Mouse (Mus musculus): ENCODE results near the gene Dnmt3b. TPM values are rescaled to one million over a fixed set of nuclear protein-coding genes. Genes with fewer than 3 reads are reported as not detected.
"Not testable (repeated sequence)": the region's sequence is repeated elsewhere in the genome, so short reads cannot be mapped to it uniquely, and the experiment has no call there.

The Dnmt3b gene
- polyA plus RNA-seq, 1 experiment, result 1.3 TPM

- no peaks in the 10 kb centered on the region for H3K27me3 ChIP-seq (replicated peaks; ENCODE audit: control insufficient read depth, insufficient read depth, low read length)
- no peaks in the 10 kb centered on the region for H3K36me3 ChIP-seq (ENCODE audit: control insufficient read depth, insufficient read depth, low read length)
- H3K27ac ChIP-seq (ENCODE audit: insufficient read depth, low read depth, low read length), result no peak overlapping the region
- no peaks in the 10 kb centered on the region for H3K4me1 ChIP-seq (ENCODE audit: control insufficient read depth, insufficient read depth, low read length)
- H3K4me3 ChIP-seq (ENCODE audit: insufficient read depth, low read depth, low read length), result no peak overlapping the region
- WGBS, result 98% methylated on average over 1 of the region's 1 CpGs
- TF ChIP-seq CTCF (conservative IDR thresholded peaks at IDR 0.05; ENCODE audit: insufficient read depth, insufficient read length, low read depth, low read length), result no peak
- TF ChIP-seq POLR2A (IDR thresholded peaks at IDR 0.05; ENCODE audit: low read depth, low read length), result no peak
- no peak for DNase-seq
Measured at GRCm38 (mm10) chr2:153679959-153680358, 30.7 kb downstream of the Dnmt3b start.

- DNase-seq; H3K4me3 ChIP-seq (ENCODE audit: insufficient read depth, low read depth, low read length); H3K4me1 ChIP-seq (ENCODE audit: control insufficient read depth, insufficient read depth, low read length); H3K36me3 ChIP-seq (ENCODE audit: control insufficient read depth, insufficient read depth, low read length); H3K27ac ChIP-seq (ENCODE audit: insufficient read depth, low read depth, low read length); H3K27me3 ChIP-seq (replicated peaks; ENCODE audit: control insufficient read depth, insufficient read depth, low read length): not testable (repeated sequence)
- 36% methylated on average over 7 of the region's 7 CpGs for WGBS
Measured at GRCm38 (mm10) chr2:153693413-153693812, 44.2 kb downstream of the Dnmt3b start.

GRCm38 (mm10) chr2:153694462-153695085, 45.3 kb downstream of the Dnmt3b start:
- WGBS, result 67% methylated on average over 19 of the region's 19 CpGs
- H3K4me1 ChIP-seq (ENCODE audit: control insufficient read depth, insufficient read depth, low read length), result peaks cover 3% of the 10 kb centered on the region; the same call in 1 of the 2 replicates

GRCm38 (mm10) chr2:153696352-153696751, 47.1 kb downstream of the Dnmt3b start, which contains the start of gene Dnmt3c:
Dnmt3c (plus strand) TSS chr2:153696652.
- no peak within 1 kb of the TSS for H3K4me3 ChIP-seq (ENCODE audit: insufficient read depth, low read depth, low read length)
- peaks cover 3% of the 10 kb centered on the region; the same call in 1 of the 2 replicates for H3K4me1 ChIP-seq (ENCODE audit: control insufficient read depth, insufficient read depth, low read length)
- no peak within 1 kb of the TSS for H3K27ac ChIP-seq (ENCODE audit: insufficient read depth, low read depth, low read length)
- H3K27me3 ChIP-seq (replicated peaks; ENCODE audit: control insufficient read depth, insufficient read depth, low read length), result no peaks in the 10 kb centered on the region
- DNase-seq, result no peak
- H3K36me3 ChIP-seq (ENCODE audit: control insufficient read depth, insufficient read depth, low read length), result no peaks in the 10 kb centered on the region
- TF ChIP-seq CTCF (conservative IDR thresholded peaks at IDR 0.05; ENCODE audit: insufficient read depth, insufficient read length, low read depth, low read length), result no peak
- no peak for TF ChIP-seq POLR2A (IDR thresholded peaks at IDR 0.05; ENCODE audit: low read depth, low read length)

More at GRCm38 (mm10) chr2:153694462-153695085, 45.3 kb downstream of the Dnmt3b start:
- no peak overlapping the region for H3K4me3 ChIP-seq (ENCODE audit: insufficient read depth, low read depth, low read length)
- no peaks in the 10 kb centered on the region for H3K36me3 ChIP-seq (ENCODE audit: control insufficient read depth, insufficient read depth, low read length)
- no peaks in the 10 kb centered on the region for H3K27me3 ChIP-seq (replicated peaks; ENCODE audit: control insufficient read depth, insufficient read depth, low read length)
- peak; percentile 65 for TF ChIP-seq CTCF (conservative IDR thresholded peaks at IDR 0.05; ENCODE audit: insufficient read depth, insufficient read length, low read depth, low read length)
- no peak for TF ChIP-seq POLR2A (IDR thresholded peaks at IDR 0.05; ENCODE audit: low read depth, low read length)
- peak; percentile 24 for DNase-seq
- no peak overlapping the region for H3K27ac ChIP-seq (ENCODE audit: insufficient read depth, low read depth, low read length)

GRCm38 (mm10) chr2:153703389-153703788, 54.1 kb downstream of the Dnmt3b start:
- Histone ChIP-seq H3K27ac (ENCODE audit: insufficient read depth, low read depth, low read length) (no peak overlapping the region), H3K36me3 (ENCODE audit: control insufficient read depth, insufficient read depth, low read length) (no peaks in the 10 kb centered on the region), H3K27me3 (replicated peaks; ENCODE audit: control insufficient read depth, insufficient read depth, low read length) (no peaks in the 10 kb centered on the region), H3K4me3 (ENCODE audit: insufficient read depth, low read depth, low read length) (no peak overlapping the region), H3K4me1 (ENCODE audit: control insufficient read depth, insufficient read depth, low read length) (no peaks in the 10 kb centered on the region)
- TF ChIP-seq CTCF (conservative IDR thresholded peaks at IDR 0.05; ENCODE audit: insufficient read depth, insufficient read length, low read depth, low read length), result no peak
- TF ChIP-seq POLR2A (IDR thresholded peaks at IDR 0.05; ENCODE audit: low read depth, low read length), result no peak
- DNase-seq, result no peak
- 60% methylated on average over 6 of the region's 6 CpGs for WGBS

GRCm38 (mm10) chr2:153710701-153711330, 61.6 kb downstream of the Dnmt3b start:
- H3K4me1 ChIP-seq (ENCODE audit: control insufficient read depth, insufficient read depth, low read length), result no peaks in the 10 kb centered on the region
- no peak for TF ChIP-seq POLR2A (IDR thresholded peaks at IDR 0.05; ENCODE audit: low read depth, low read length)
- TF ChIP-seq CTCF (conservative IDR thresholded peaks at IDR 0.05; ENCODE audit: insufficient read depth, insufficient read length, low read depth, low read length), result peak; percentile 63
- H3K36me3 ChIP-seq (ENCODE audit: control insufficient read depth, insufficient read depth, low read length), result no peaks in the 10 kb centered on the region
- 42% methylated on average over 8 of the region's 8 CpGs for WGBS
- no peak overlapping the region for H3K27ac ChIP-seq (ENCODE audit: insufficient read depth, low read depth, low read length)
- DNase-seq, result peak; percentile 23
- no peaks in the 10 kb centered on the region for H3K27me3 ChIP-seq (replicated peaks; ENCODE audit: control insufficient read depth, insufficient read depth, low read length)
- no peak overlapping the region for H3K4me3 ChIP-seq (ENCODE audit: insufficient read depth, low read depth, low read length)

- no peak for DNase-seq
- Histone ChIP-seq H3K27me3 (replicated peaks; ENCODE audit: control insufficient read depth, insufficient read depth, low read length) (no peaks in the 10 kb centered on the region), H3K4me3 (ENCODE audit: insufficient read depth, low read depth, low read length) (no peak overlapping the region), H3K27ac (ENCODE audit: insufficient read depth, low read depth, low read length) (no peak overlapping the region), H3K36me3 (ENCODE audit: control insufficient read depth, insufficient read depth, low read length) (no peaks in the 10 kb centered on the region), H3K4me1 (ENCODE audit: control insufficient read depth, insufficient read depth, low read length) (no peaks in the 10 kb centered on the region)
- 75% methylated on average over 3 of the region's 3 CpGs for WGBS
- no peak for TF ChIP-seq POLR2A (IDR thresholded peaks at IDR 0.05; ENCODE audit: low read depth, low read length)
- no peak for TF ChIP-seq CTCF (conservative IDR thresholded peaks at IDR 0.05; ENCODE audit: insufficient read depth, insufficient read length, low read depth, low read length)
Measured at GRCm38 (mm10) chr2:153712646-153713091, 63.4 kb downstream of the Dnmt3b start.
